Mouse (Mus musculus) midbrain, embryonic 16.5 days (tissue): Measurements from ENCODE around the gene Ube2g2. TPM values are rescaled to one million over a fixed set of nuclear protein-coding genes. Genes with fewer than 3 reads are reported as not detected.
A peak's percentile ranks its signal among the peaks of the same experiment; 100 is the strongest.
"Not testable (repeated sequence)": the region's sequence is repeated elsewhere in the genome, so short reads cannot be mapped to it uniquely, and the experiment has no call there.

Source experiments
- ATAC-seq: fragments of 200-750 bp; cut with Nextera tagmentation; 2 replicates; pipeline ENCODE4 v1.8.0; 2017; ENCODE audit warnings: moderate TSS enrichment
- H3K27ac ChIP-seq: fragments of 300-500 bp; sonication (generic); 2 replicates; pipeline ENCODE4 v1.5.1; 2014; ENCODE audit warnings: mild to moderate bottlenecking, low read length, mixed read lengths
- H3K27me3 ChIP-seq: fragments of 300-500 bp; sonication (generic); 2 replicates; pipeline ENCODE4 v1.6.1; 2014; ENCODE audit warnings: low read depth, low read length, mixed read lengths; ENCODE audit not compliant: control insufficient read depth, insufficient read depth
- H3K36me3 ChIP-seq: fragments of 300-500 bp; sonication (generic); 2 replicates; pipeline ENCODE4 v1.6.1; 2014; ENCODE audit warnings: mild to moderate bottlenecking, low read length, moderate library complexity, mixed read lengths; ENCODE audit not compliant: control insufficient read depth, insufficient read depth
- H3K4me1 ChIP-seq: fragments of 300-500 bp; sonication (generic); 2 replicates; pipeline ENCODE4 v1.6.1; 2014; ENCODE audit warnings: mild to moderate bottlenecking, low read length, mixed read lengths; ENCODE audit not compliant: control insufficient read depth, insufficient read depth
- H3K4me2 ChIP-seq: fragments of 300-500 bp; sonication (generic); 2 replicates; pipeline ENCODE4 v1.6.1; 2014; ENCODE audit warnings: mild to moderate bottlenecking, low read length, mixed read lengths
- H3K4me3 ChIP-seq: fragments of 300-500 bp; sonication (generic); 2 replicates; pipeline ENCODE4 v1.5.1; 2014; ENCODE audit warnings: low read depth, mild to moderate bottlenecking, low read length, moderate library complexity, mixed read lengths
- H3K9ac ChIP-seq: fragments of 300-500 bp; sonication (generic); 2 replicates; pipeline ENCODE4 v1.6.1; 2014; ENCODE audit warnings: low read depth, low read length, mixed read lengths
- H3K9me3 ChIP-seq: fragments of 300-500 bp; sonication (generic); replicated peaks from 2 replicates; pipeline ENCODE4 v1.6.1; 2014; ENCODE audit warnings: mild to moderate bottlenecking, low read length, mixed read lengths; ENCODE audit not compliant: control insufficient read depth, poor library complexity, severe bottlenecking
- WGBS: fragments of 180-500 bp; shearing (Covaris S2); extraction: QIAGEN DNeasy Blood & Tissue Kit; methylation state at CpG from one replicate; pipeline ENCODE4 v1.1.7; 2014; 5-methylcytosine and 5-hydroxymethylcytosine counted together
- polyA plus RNA-seq: library from polyadenylated mRNA; unstranded; fragments of >200 nt; fragmentation: Nextera tagmentation; extraction: Ambion mirVana; gene quantifications from 2 replicates; pipeline ENCODE4 v1.2.1, GENCODE M21; 2015

Gene Ube2g2
- polyA plus RNA-seq, 1 experiment from 2014 or later = 80.9 TPM

DNA sequence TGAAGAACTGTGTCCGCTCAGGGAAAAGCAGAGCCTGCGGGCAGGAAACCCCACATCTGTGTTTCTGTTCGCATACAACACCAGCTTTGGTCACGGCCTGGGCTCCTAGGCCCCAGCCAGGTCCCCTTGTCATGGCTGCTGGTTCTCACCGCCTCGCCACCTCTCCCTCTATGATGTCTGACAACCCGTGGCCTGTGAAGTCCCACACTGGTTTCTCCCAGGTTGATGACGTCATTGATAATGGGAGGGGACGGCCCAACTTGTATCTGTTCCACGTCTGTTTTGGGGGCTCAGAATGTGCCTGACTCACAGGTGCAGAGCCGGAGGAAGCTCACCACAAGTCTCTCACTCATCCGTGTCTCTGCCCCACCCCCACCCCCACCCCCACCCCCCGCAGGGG, 51.7 kb downstream of the Ube2g2 start:
- Histone ChIP-seq H3K36me3 (no peaks in the 10 kb centered on the region), H3K4me2 (no peak overlapping the region), H3K4me1 (peaks cover 9% of the 10 kb centered on the region), H3K9me3 (no peaks in the 10 kb centered on the region), H3K4me3 (no peak overlapping the region), H3K9ac (no peak overlapping the region), H3K27ac (no peak overlapping the region), H3K27me3 (peaks cover 18% of the 10 kb centered on the region)
- 57% methylated on average over 13 of the region's 13 CpGs for WGBS
- ATAC-seq = no peak

DNA sequence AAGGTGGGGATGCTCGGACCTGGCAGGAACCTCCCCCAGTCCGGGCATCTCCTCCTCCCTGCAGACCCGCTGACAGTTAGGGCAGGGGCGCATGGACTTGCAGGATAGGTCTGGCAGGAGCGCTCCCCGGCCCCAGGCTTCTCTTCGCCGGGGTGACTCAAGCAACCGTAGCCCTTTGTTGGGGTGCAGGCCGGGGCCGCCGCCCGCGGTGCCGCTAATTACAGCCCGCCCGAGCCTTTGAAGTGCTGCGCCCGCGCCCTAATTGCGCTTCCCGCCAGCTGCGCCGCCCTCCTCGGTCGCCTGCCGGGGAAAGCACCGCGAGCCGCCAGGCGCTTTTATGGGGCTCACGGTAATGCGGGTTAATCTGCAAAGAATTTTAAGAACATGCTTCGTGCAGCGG, 55.5 kb downstream of the Ube2g2 start:
- H3K27me3 ChIP-seq = peaks cover 18% of the 10 kb centered on the region
- H3K4me2 ChIP-seq = peak overlapping the region; percentile 88
- H3K9ac ChIP-seq = peak overlapping the region; percentile 47
- peaks cover 9% of the 10 kb centered on the region for H3K4me1 ChIP-seq
- H3K9me3 ChIP-seq = no peaks in the 10 kb centered on the region
- H3K27ac ChIP-seq = no peak overlapping the region
- 0% methylated on average over 35 of the region's 35 CpGs for WGBS
- no peaks in the 10 kb centered on the region for H3K36me3 ChIP-seq
- ATAC-seq = no peak; the same call in 1 of the 2 replicates
- peak overlapping the region; percentile 35 for H3K4me3 ChIP-seq

GRCm38 (mm10) chr10:77682994-77683393, 60.9 kb downstream of the Ube2g2 start:
- Histone ChIP-seq H3K27me3 (peaks cover 23% of the 10 kb centered on the region), H3K4me3 (no peak overlapping the region), H3K36me3 (no peaks in the 10 kb centered on the region), H3K9me3 (no peaks in the 10 kb centered on the region), H3K9ac (no peak overlapping the region), H3K4me1 (peaks cover 6% of the 10 kb centered on the region; the same call in 1 of the 2 replicates), H3K4me2 (no peak overlapping the region), H3K27ac (no peak overlapping the region)
- no peak for ATAC-seq
- 75% methylated on average over 7 of the region's 7 CpGs for WGBS

GRCm38 (mm10) chr10:77684181-77684580, 62.1 kb downstream of the Ube2g2 start:
- ATAC-seq = no peak
- H3K9ac ChIP-seq = no peak overlapping the region
- no peak overlapping the region for H3K4me3 ChIP-seq
- no peak overlapping the region for H3K4me2 ChIP-seq
- WGBS = 31% methylated on average over 8 of the region's 8 CpGs
- no peaks in the 10 kb centered on the region for H3K36me3 ChIP-seq
- H3K9me3 ChIP-seq = no peaks in the 10 kb centered on the region
- peaks cover 6% of the 10 kb centered on the region; the same call in 1 of the 2 replicates for H3K4me1 ChIP-seq
- peaks cover 17% of the 10 kb centered on the region for H3K27me3 ChIP-seq
- no peak overlapping the region for H3K27ac ChIP-seq

GRCm38 (mm10) chr10:77685895-77686664, 64.0 kb downstream of the Ube2g2 start, which contains the start of gene Tspear:
TSS of gene Tspear (plus strand) at chr10:77686569.
- no peak for ATAC-seq

GRCm38 (mm10) chr10:77687021-77687420, 64.9 kb downstream of the Ube2g2 start:
- no peak overlapping the region for H3K9ac ChIP-seq
- H3K27ac ChIP-seq = no peak overlapping the region
- H3K27me3 ChIP-seq = peaks cover 17% of the 10 kb centered on the region
- H3K4me1 ChIP-seq = peaks cover 9% of the 10 kb centered on the region; the same call in 1 of the 2 replicates
- no peaks in the 10 kb centered on the region for H3K9me3 ChIP-seq
- H3K4me3 ChIP-seq = no peak overlapping the region
- no peak overlapping the region for H3K4me2 ChIP-seq
- WGBS = 36% methylated on average over 10 of the region's 10 CpGs
- ATAC-seq = no peak
- H3K36me3 ChIP-seq = no peaks in the 10 kb centered on the region

More at GRCm38 (mm10) chr10:77685895-77686664, 64.0 kb downstream of the Ube2g2 start, which contains the start of gene Tspear:
- Histone ChIP-seq H3K27me3 (peaks cover 17% of the 10 kb centered on the region), H3K4me2 (no peak within 1 kb of the TSS), H3K4me1 (peaks cover 9% of the 10 kb centered on the region; the same call in 1 of the 2 replicates), H3K9ac (no peak within 1 kb of the TSS), H3K36me3 (no peaks in the 10 kb centered on the region), H3K9me3 (no peaks in the 10 kb centered on the region), H3K4me3 (no peak within 1 kb of the TSS), H3K27ac (no peak within 1 kb of the TSS)
- 10% methylated on average over 22 of the region's 22 CpGs for WGBS

- not testable (repeated sequence) for ATAC-seq, H3K4me3 ChIP-seq, H3K4me2 ChIP-seq, H3K4me1 ChIP-seq, H3K9me3 ChIP-seq, H3K36me3 ChIP-seq, H3K27ac ChIP-seq
- whole genome bisulfite sequencing = 64% methylated on average over 3 of the region's 3 CpGs
- Histone ChIP-seq H3K9ac (0 out of 2 replicates have a peak within 1 kb of the TSS, but pooled peaks have one; percentile 13), H3K27me3 (peaks cover 17% of the 10 kb centered on the region)
These were observed 68.3 kb downstream of the Ube2g2 start, which contains the start of gene Gm19402 for GRCm38 (mm10) chr10:77690356-77690807. TSS of gene Gm19402 (minus strand) at chr10:77690757.
